Mouse (Mus musculus): ENCODE data around the gene Asic2. TPM values are rescaled to one million over a fixed set of nuclear protein-coding genes. Genes with fewer than 3 reads are reported as not detected.
"Not testable (repeated sequence)": the region's sequence is repeated elsewhere in the genome, so short reads cannot be mapped to it uniquely, and the experiment has no call there.

Gene Asic2
- total RNA-seq, 2 experiments from 2014 or later = 54.3 to 55.8 TPM

DNA sequence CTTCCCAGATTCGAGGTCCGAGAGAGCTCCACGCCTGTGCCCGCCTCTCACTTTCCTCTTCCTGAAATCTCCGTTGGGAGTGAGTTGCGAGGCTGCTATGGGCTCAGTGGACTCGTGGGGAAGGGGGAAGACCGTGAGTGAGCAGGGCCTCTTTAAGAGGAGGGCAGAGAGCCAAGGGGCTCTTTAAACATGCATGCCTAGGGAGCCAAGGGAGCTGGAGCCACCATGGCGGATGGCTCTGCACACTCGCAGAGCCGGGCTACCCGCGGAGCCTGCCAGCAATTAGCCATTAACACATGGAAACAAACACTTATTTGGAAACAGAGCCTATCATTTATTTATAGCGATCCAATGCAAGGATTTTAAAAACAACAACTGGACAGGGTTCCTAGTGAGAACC lies 541.4 kb downstream of the Asic2 start:
- no peak for DNase-seq

- no peak for DNase-seq
Observed at GRCm38 (mm10) chr11:81419112-81419511, 549.1 kb downstream of the Asic2 start.

DNA sequence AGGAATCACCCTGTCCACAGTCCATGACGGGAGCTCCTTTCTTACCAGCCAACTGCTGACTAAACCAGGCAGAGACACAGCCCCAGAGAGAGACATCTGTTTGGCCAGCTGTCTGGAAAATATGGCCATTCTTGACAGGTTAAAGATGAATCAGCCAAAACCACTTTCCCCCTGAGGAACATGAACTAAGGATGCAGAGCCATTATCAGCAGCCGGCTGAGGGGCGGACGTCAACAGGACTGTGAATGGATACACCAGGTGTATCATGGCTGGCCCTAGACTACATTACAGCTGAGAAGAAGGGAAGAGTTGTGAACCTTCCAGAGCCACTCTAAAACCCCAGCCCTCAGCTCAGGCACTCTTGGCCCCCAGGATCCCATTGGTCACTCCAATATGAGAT lies 550.2 kb downstream of the Asic2 start:
- no peak for DNase-seq

GRCm38 (mm10) chr11:81416319-81416718 lies 551.9 kb downstream of the Asic2 start:
- peak; percentile 17 to 32 for DNase-seq

GRCm38 (mm10) chr11:81414596-81414995 lies 553.7 kb downstream of the Asic2 start:
- DNase-seq = no peak

- no peak for DNase-seq
Observed at GRCm38 (mm10) chr11:81411251-81411650, 557.0 kb downstream of the Asic2 start.

DNA sequence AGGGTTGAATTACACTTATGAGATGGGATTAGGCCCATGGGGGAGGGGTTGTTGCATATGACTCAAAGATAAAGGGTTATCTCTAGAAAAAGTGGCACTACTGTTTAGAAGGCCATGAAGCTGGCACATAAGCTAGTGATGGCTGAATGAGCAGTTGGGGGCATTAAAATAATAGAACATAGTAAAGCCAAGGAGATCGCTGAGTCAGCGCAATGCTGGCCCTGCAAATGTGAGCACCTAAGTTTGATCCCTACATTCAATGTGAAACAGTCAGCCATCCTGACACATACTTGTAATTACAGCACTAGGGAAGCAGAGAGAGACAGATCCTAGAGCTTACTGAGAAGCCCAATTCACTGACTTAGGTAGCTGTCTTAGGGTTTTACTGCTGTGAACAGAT lies 562.3 kb downstream of the Asic2 start:
- no peak for DNase-seq

GRCm38 (mm10) chr11:81402263-81402662 lies 566.0 kb downstream of the Asic2 start:
- DNase-seq = no peak

DNA sequence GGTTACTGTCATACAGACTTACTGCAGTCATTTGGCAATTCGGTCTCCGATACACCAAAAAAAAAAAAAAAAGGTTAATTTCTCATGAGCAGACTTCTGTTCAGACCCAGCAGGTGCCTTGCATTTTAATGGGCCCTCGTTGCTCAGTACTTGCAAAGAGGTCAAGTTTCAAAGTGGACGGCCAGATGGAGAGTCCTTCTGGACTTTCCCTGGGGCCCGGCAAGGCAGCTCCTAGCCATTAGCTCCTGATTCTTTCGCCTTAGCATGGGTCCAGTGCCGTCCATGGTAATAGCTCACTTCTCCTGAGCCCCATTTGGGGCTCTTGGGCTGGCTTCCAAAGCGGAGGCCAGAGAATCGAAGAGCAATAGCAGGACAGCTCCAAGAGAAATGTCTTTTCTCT lies 575.4 kb downstream of the Asic2 start:
- DNase-seq = no peak

- no peak for DNase-seq
Observed at GRCm38 (mm10) chr11:81386185-81386584, 582.1 kb downstream of the Asic2 start.

DNA sequence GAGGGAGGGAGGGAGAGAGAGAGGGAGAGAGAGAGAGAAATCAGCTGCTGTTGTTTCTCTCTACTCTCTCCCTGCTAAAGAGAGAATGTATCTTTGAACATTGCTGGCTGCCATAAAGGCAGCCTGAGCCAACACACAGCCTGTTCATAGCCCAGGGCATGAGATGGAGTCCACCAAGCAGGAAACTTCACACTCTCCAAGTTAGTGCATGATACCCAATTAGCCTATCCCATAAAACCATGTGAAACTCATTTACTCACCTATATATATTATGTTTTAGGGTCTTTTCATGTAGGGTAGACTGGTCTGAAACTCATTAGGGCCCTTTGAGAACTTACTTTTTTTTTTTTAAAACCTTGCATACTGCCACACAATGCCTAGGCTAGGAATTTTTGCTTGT lies 582.7 kb downstream of the Asic2 start:
- no peak for DNase-seq

DNA sequence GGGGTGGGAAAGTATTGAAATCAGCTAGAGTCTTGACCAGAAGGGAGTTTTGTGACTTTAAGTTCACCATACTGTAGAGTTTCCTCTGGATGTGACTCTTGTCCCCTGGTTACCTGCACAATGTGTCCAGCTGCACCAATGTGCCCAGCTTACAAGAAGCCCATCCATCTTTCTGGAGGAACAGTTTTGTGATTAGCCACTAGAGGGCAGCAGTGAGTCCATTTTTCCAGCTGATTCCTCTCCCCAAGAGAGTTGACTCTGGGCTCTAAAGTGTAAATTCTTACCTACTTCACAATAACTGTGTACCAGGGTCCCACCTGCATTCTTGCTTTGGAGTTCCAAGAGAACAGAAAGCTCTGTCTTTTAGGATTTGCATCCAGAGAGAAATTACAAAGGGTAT lies 593.4 kb downstream of the Asic2 start:
- DNase-seq = peak; percentile 31 to 58

GRCm38 (mm10) chr11:81374003-81374710 lies 594.1 kb downstream of the Asic2 start:
- DNase-seq = no peak

- DNase-seq = no peak
Observed at GRCm38 (mm10) chr11:81371545-81371944, 596.7 kb downstream of the Asic2 start.

DNA sequence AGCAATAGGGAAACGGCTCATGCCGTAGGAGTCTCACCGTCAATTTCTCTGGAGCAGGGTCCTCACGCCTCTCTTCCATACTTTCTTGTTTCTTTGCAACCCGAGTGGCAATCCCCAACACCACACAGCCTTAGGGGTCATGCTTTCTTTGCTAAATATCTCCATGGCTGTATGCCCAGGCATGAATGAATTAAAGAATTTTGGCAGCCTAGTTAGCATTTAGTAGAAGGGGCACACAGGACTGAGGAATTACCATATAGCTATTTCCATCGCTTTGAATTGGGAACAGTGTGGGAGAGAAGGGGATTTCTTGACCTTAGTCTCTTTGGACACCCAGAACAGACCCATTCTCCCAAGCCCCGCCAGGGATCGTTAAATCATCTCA lies 597.8 kb downstream of the Asic2 start:
- DNase-seq = no peak

GRCm38 (mm10) chr11:81369497-81370425 lies 598.5 kb downstream of the Asic2 start:
- no peak for DNase-seq

GRCm38 (mm10) chr11:81364442-81364841 lies 603.8 kb downstream of the Asic2 start:
- no peak for DNase-seq

DNA sequence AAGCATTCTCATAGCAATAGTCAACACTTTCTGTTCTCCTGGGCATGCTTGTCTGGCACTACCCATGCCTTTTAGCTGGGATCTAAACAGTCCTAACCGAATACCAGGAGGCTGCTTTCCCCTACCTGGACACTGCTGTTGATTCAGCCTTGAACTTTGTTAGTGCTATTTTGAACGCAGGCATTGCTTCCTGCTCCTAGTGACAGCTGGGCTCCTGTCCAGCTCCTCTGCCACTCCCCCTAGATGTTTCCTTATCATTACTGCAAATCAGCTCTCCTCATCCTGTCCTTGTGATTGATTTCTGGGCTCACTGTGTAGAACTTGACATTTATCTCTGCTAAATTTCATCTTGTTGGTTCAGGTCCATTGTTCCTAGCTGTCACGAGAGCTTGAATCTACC lies 605.8 kb downstream of the Asic2 start:
- no peak for DNase-seq

DNA sequence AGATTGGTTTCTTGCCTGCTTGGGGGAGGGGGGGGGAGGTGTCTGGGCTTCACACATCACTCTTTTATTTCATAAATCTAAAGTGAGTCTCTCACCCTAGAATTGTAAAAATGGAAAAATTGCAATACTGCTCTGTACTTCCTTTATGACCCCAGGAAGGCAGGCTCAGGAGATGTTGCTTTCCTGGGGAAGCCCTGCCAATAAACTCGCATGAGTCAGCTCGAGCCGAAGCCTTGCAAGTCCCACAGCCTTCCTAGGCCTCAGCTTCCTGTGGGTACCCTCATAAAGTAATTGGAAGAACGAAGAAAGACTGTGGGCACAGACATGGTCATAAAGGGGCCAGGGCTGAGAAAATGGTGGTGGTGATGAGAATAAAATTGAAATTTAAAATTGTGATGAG lies 607.2 kb downstream of the Asic2 start:
- DNase-seq = no peak

DNA sequence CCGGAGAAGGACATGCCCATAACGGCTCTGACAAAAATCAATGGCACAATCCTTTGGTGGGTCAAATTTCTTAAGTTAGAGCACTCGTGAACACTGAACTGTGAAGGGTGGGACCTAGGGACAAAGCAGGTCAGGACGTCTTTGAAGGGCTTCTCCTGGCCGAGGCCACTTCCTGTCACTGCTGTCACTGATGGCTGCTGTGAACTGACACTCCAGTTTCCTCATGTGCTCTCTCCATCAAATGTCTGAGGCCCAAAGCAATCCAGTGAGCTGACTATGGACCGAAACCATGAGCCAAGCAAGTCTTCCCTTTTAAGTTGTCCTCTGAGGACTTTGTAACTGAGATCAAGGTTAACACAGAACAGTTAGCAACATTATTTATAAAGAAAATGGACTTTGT lies 617.8 kb downstream of the Asic2 start:
- DNase-seq = not testable (repeated sequence)

GRCm38 (mm10) chr11:81331977-81332376 lies 636.3 kb downstream of the Asic2 start:
- DNase-seq = no peak

- no peak for DNase-seq
Observed at GRCm38 (mm10) chr11:81330982-81331381, 637.3 kb downstream of the Asic2 start.

DNA sequence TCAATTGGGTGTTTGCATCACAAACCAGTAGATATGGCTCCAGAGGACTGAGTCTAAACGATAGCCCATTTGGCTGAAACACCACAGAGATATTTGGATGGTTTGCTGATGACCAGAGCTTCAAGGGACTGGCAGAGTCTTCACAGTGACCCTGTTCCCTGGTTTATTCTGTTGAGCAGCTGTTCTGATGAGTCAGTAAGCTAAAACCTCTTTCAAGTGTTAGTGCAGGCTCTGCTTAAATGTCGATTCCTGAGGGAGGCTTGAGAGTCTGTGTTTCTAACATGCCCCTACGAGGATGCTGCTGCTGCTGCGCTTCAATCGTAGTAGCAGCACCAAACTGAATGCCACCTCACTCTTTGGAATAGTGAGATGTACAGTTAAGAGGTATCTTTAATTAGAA lies 640.2 kb downstream of the Asic2 start:
- no peak for DNase-seq

- no peak for DNase-seq
Observed at GRCm38 (mm10) chr11:81323146-81323545, 645.1 kb downstream of the Asic2 start.

Data from layer of hippocampus, postnatal 36 days (tissue).